Mouse (Mus musculus) frontal cortex, adult 2 months (tissue): ENCODE data around the gene Slc13a4. TPM values are rescaled to one million over a fixed set of nuclear protein-coding genes. Genes with fewer than 3 reads are reported as not detected.
A peak's percentile ranks its signal among the peaks of the same experiment; 100 is the strongest.

Source experiments
- DNase-seq, 2 experiments: peaks; one replicate each; pipeline ENCODE4 v3.0.0; 2022; ENCODE audit warnings: low spot score in 1 of 2; ENCODE audit errors: extremely low spot score in 1 of 2
- polyA plus RNA-seq: library from polyadenylated mRNA; depleted of rRNA; stranded (reverse); fragments of >200 nt; gene quantifications from 2 replicates; pipeline ENCODE4 v1.2.3, GENCODE M21; 2012

Gene Slc13a4
- polyA plus RNA-seq, 1 experiment, result 13.8 TPM

GRCm38 (mm10) chr6:35307136-35307535 is 795 bp downstream of the Slc13a4 start:
- no peak for DNase-seq

DNA sequence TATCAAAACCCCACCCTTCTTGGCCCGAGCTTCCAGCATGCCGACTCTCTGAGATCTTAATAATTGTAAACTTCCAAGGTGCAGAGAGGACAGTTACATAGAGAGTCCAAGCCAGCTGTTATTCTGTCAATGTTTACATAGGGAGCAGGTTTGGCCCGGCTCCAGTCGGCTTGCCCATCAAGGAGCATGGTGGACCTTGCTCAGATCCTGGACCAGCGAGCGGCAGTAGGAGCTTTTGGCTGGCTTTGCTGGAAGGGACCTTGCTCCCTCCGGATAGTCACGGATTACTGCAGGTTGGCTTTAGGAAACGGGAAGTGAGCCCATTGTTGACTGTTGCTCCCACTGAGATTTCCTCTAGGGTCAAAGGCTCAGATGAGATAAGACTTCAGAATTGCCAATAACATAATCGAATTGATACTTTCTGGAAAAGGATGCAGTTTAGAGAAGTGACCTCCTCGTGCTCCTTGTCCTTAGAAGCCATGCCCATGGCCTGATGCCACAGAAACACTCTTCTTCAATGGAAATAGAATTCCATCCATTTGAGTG is 4.5 kb downstream of the Slc13a4 start:
- no peak for DNase-seq

- DNase-seq, result no peak
Measured at GRCm38 (mm10) chr6:35302581-35302980, 5.3 kb downstream of the Slc13a4 start.

DNA sequence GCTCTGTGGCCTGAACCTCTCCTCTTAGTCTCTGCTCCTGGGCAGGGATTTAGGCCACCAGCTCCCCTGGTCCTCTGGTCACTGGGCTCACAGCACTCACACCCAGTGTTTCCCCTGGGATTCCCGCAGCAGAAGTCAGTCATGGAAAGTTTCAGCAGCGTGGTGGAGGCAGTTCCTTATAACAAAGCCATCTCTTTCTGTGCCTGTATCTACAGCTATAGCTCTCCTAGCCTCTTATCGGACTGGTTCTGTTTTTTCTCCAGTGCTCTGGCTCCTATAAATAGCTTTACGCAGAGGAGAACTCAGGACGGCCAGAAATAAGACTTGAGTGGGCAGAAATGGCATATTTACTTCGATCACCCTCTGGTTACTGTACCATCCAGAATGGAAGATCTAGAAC is 9.6 kb downstream of the Slc13a4 start:
- peak in 1 of 2 experiments; percentile 11 for DNase-seq

DNA sequence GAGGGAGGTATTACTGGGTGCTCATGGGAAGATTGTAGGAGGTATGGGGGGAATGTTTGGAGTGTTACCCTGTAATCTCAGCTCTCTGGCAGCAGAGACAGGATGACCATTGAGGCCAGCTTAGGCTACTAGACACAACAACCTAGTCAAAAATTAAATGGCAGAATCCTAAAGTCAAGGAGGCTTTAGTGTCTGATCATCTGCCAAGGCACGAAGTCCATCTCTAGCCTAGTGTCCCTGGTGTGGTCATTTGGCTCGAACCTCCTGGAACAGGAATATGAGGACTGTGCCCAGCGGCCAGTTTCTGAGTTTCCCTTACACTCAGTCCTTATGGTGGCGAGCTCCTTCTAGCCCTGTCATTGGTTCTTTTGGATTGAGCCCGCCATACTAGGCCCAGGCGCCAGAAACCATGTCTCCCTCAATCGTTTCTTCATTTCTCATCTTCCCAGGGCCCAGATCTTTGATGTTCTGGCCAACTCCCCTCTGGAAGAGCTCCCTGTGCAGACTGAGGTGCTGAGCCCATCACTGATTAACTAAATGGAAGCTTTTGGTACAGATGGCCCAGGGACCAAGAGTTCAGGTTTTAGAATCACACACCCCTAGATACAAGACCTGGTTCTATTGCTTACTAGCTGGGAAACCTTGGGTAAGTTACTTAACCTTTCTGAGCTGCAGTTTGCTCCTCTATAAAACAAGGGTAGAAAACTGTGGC is 10.3 kb downstream of the Slc13a4 start:
- DNase-seq, result no peak

- DNase-seq, result peak in 1 of 2 experiments; percentile 23
Measured at GRCm38 (mm10) chr6:35297001-35297400, 10.9 kb downstream of the Slc13a4 start.

GRCm38 (mm10) chr6:35294964-35295363 is 13.0 kb downstream of the Slc13a4 start:
- DNase-seq, result peak in 1 of 2 experiments; percentile 28

DNA sequence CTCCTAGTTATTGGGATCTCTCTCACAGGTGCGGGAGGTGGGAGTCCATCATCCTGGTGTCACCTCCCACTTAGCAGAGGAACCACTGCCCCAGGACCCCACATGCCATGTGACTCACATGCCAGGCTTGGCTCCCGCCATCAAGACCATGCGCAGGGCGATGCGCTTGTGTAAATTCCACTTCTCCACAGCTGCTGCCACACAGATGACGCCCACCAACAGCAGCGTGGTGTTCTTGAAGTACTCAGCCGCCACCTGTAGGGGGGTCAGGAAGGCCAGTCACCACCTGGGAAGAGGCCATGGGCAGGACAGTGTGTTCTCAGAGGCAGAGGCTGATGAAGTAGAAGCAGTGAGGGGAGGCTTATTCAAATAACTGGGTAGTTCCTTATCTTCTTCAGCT is 18.3 kb downstream of the Slc13a4 start:
- DNase-seq, result no peak

DNA sequence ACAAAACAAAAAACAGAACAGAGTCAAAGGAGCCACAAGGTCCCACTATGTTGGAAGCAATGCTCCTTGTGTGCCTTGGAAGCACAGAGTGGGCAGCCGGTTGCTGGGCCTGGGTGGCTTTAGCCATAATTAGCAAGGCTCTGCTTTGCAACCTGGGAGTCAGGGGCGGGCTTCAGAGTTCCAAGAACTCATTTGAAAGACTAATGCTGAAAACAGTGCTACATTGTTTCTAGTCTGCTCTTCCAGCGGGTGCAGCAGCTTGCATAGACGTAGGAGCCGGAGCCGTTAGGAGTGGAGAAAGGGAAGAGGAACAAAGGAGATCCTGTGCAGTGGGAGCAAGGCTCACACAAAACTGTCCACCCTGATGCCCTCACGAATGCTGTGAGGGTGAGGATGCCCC is 19.0 kb downstream of the Slc13a4 start:
- no peak for DNase-seq

GRCm38 (mm10) chr6:35288114-35288761 is 19.7 kb downstream of the Slc13a4 start:
- DNase-seq, result peak; percentile 41 to 51

DNA sequence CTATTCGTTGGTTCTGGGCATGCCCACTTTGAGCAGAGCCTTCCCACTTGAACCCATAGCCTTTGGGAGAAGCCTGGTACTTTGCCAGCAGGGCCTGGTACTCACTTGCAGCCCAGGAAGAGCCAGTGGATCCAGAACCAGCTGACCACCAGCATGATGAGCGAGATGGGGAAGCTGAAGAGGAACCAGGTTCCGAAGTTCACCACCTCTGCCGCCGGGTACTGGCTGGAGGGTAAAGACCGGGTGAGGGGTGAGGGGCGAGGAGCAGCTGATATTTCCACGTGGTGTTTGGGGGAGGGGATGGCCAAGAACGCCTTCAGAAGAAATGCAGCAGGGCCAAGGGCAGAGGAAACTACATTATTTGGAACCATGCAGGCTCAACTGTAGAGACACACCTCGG is 28.6 kb downstream of the Slc13a4 start:
- DNase-seq, result no peak

GRCm38 (mm10) chr6:35277903-35278587 is 29.9 kb downstream of the Slc13a4 start:
- no peak for DNase-seq

DNA sequence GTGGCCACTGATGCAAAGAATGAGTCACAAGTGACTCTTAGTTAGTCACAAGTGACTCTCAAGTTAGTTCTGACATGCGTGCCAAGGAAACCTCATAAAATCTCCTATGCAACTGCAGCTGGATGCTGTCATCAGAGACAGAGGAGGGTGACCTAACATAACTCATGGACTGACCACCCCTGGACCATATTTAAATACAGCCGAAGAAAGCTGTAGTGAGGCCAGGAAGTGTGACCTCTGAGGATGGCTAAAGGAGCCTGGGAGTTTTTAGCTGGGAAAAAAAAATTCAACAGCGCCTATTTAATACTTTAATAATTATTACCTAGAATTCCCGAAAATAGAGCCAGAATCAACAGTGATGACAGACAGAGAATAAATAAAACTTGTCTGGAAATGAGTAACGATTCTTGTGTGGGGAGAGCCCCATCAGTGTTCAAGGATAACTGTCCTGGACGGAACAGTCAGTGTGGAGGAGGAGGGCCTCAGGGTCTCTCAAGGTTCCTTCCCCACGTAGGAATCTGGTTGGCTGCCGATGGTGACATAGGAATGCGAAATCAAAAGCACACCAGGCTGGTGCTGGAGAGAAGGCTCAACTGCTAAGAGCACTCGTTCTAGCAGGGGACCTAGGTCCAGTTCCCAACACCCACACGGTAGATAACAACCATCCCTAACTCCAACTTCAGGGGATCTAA is 34.4 kb downstream of the Slc13a4 start:
- no peak for DNase-seq

DNA sequence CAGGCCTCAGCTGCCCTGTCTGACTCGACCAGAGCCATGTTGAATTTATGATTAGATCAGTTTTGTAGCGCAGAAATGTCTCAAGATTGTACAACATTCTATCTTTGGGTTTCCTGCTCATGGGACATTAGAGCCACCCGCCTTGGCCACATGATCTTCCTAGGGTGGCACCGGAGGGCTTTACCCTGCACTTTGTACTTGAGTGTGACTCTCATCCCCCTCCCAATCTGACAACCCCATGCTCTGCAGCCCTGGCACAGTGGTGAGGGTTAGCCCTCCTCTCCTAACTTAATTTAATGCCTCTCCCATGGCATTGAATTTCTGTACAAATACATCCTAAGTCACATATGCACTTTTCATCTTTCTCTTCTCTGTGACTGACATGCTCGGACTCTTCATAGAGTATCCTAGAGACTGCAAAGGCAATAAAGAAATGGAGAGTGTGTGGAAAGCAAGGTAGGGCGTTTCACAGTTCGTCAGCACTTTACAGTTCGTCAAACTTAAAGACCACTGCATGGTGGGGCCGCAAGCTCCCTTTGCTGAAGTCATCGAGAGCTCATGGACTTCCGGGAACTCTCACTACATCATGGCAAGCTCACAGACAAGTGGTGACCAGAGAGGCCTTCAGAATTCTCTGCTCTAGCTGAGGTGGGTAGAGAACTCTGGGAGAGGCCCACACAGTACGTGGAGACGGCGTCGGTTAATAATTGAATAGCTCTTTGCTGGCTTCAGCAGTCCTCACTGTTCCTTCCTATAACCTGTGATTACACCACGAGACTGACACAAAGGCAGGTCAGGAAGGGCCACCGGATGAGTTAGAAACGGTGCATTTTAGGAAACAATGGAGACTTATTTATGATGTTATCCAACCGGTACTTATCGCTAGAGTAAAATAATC is 35.8 kb downstream of the Slc13a4 start:
- no peak for DNase-seq

- DNase-seq, result no peak
Measured at GRCm38 (mm10) chr6:35271094-35271855, 36.7 kb downstream of the Slc13a4 start.

DNA sequence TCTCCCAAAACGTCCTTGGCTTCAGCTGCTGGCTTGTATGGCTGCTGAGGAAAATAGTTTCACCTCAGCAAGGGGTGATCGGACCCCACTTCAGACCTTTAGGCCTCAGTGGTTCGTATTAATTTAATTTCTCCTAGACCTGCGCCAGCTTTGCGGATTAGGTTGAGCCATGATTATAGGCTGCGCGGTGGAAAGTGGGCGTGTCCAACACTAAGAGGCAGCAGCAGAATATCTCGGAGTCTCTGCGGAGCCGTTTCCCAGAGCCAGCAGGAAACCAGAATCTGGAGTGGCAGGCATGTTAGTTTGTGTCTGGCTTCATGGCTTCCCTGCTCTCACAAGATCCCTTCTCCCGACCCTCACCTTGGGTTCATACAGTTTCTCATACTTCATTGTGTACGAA is 38.3 kb downstream of the Slc13a4 start:
- DNase-seq, result no peak

GRCm38 (mm10) chr6:35268711-35269110 is 39.2 kb downstream of the Slc13a4 start:
- no peak for DNase-seq

- no peak for DNase-seq
Measured at GRCm38 (mm10) chr6:35265580-35266278, 42.2 kb downstream of the Slc13a4 start.
